Mouse (Mus musculus): ENCODE results near the gene Smim1. TPM values are rescaled to one million over a fixed set of nuclear protein-coding genes. Genes with fewer than 3 reads are reported as not detected.

The Smim1 gene
- 40.7 and 47.5 TPM in 2 replicates for polyA plus RNA-seq (2021; fragmentation: Nextera tagmentation)
- long read RNA-seq, experiment 1, partial matches to known transcripts: 0 of 5 reads
- long read RNA-seq, experiment 1, other reads (novel, unspliced or antisense): 4 of 5 reads
- long read RNA-seq, experiment 2, transcript Smim1-201 (4 exons, 2,568 nt): minor isoform, 6 of 25 reads
- long read RNA-seq, experiment 2, transcript Smim1-210 (4 exons, 707 nt): major isoform, 9 of 25 reads
- long read RNA-seq, experiment 2, partial matches to known transcripts: 0 of 25 reads
- long read RNA-seq, experiment 2, other reads (novel, unspliced or antisense): 8 of 25 reads

GRCm38 (mm10) chr4:154025641-154026440, at the start of gene Smim1:
Gene Smim1, minus strand, starts transcription at chr4:154026230.

GRCm38 (mm10) chr4:154042577-154042976, 16.5 kb upstream of the Smim1 start, which contains the start of gene Ccdc27:
Gene Ccdc27, minus strand, starts transcription at chr4:154042677.

GRCm38 (mm10) chr4:154011646-154012089, 14.4 kb downstream of the Smim1 start, which contains the start of gene Lrrc47:
Gene Lrrc47, plus strand, starts transcription at chr4:154011731.

GRCm38 (mm10) chr4:153974431-153975291, 51.4 kb downstream of the Smim1 start, which contains the start of the genes Dffb and Cep104:
Gene Dffb, minus strand, starts transcription at chr4:153975126.
Gene Cep104, plus strand, starts transcription at chr4:153975194.

Other genes starting within 250 kb of the Smim1 start
- gene A430005L14Rik, start 69.0 kb downstream of the Smim1 start, polyA plus RNA-seq (2021; fragmentation: Nextera tagmentation): 46.1 and 56.7 TPM in 2 replicates
- 2.0 and 2.6 TPM in 2 replicates for gene Dffb, start 51.1 kb downstream of the Smim1 start, polyA plus RNA-seq (2021; fragmentation: Nextera tagmentation)
- 10.7 and 12.6 TPM in 2 replicates for gene Cep104, start 51.0 kb downstream of the Smim1 start, polyA plus RNA-seq (2021; fragmentation: Nextera tagmentation)
- gene Lrrc47, start 14.5 kb downstream of the Smim1 start, polyA plus RNA-seq (2021; fragmentation: Nextera tagmentation): 4.3 and 11.4 TPM in 2 replicates
- not detected in 2 replicates for gene Ccdc27, start 16.4 kb upstream of the Smim1 start, polyA plus RNA-seq (2021; fragmentation: Nextera tagmentation)
- 0.18 and 0.24 TPM in 2 replicates for gene Trp73, start 114.0 kb upstream of the Smim1 start, polyA plus RNA-seq (2021; fragmentation: Nextera tagmentation)
- 30.8 and 36.2 TPM in 2 replicates for gene Wrap73, start 116.1 kb upstream of the Smim1 start, polyA plus RNA-seq (2021; fragmentation: Nextera tagmentation)
- gene Tprgl, start 134.4 kb upstream of the Smim1 start, polyA plus RNA-seq (2021; fragmentation: Nextera tagmentation): 49.5 and 359 TPM in 2 replicates
- gene Megf6, start 144.5 kb upstream of the Smim1 start, polyA plus RNA-seq (2021; fragmentation: Nextera tagmentation): 0.59 and 0.65 TPM in 2 replicates

Data from left cerebral cortex, adult 6 months (tissue).